Mouse (Mus musculus) retina, postnatal 1 day (tissue): ENCODE data around the gene 2810408A11Rik.
A peak's percentile ranks its signal among the peaks of the same experiment; 100 is the strongest.

Source experiments
- DNase-seq: peaks from one replicate; pipeline ENCODE4 v3.0.0-alpha.2; 2012

2810408A11Rik gene

DNA sequence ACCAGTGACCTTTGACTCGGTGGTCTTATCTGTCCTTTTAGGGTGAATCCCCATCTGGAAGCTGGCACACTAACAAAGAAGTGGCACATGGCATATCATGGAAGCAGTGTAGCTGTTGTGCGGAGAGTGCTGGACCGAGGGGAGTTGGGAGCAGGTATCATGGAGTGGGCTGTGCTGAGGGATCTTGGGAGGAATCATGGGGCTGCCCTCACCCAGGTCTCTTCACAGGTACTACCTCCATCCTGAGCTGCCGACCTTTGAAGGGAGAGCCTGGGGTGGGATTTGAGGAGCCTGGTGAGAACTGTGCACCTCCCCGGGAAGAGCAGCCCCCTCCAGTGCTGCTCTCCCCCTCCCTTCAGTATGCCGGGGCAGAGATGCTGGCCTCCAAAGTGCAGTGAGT, 10.9 kb upstream of the 2810408A11Rik start:
- no peak for DNase-seq

DNA sequence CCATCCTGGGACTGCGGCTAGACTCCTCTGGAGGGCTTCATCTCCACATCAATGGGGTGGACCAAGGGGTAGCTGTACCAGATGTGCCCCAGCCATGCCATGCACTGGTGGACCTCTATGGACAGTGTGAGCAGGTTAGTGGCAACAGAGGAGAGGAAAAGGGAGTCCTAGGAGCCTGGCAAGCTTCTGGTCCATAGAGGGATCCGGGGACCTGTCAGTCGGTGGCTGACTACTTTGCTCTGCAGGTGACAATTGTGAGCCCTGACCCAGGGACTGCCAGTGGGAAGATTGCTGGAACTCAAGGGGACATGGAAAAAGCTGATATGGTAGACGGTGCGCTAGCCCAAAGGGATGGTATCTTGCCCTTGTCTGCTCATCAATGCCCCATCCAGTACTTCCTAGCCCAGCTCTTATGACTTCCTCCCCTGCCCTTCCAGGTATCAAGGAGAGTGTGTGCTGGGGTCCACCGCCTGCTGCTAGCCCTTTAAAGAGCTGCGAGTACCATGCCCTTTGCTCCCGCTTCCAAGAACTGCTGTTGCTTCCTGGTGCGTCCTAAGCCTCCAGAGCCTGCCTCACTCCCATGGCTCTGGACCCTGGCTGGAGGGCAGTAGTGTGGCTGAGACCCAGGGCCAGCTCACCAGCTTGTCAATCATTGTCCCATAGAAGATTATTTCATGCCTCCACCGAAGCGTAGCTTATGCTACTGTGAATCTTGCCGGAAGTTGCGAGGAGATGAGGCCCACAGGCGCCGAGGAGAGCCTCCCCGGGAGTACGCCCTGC, 10.2 kb upstream of the 2810408A11Rik start:
- DNase-seq = no peak

DNA sequence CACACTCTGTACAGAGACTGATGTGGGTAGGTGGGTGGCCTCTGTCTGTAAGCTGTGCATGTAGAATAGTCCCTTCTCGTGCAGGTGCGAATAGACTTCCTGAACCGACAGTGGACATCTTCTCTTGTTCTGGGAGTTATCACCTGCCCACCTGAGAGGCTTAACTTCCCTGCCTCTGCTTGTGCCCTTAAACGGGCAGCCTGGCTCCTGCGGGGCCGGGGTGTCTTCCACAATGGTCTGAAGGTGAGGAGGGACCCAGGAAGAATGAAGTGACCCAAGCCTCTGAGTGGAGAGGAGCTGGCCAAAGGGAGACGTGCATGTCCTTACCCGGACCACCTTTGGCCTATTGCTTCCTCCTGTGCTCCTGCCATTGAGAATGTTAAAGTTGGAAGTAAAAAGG, 9.4 kb upstream of the 2810408A11Rik start:
- no peak for DNase-seq

DNA sequence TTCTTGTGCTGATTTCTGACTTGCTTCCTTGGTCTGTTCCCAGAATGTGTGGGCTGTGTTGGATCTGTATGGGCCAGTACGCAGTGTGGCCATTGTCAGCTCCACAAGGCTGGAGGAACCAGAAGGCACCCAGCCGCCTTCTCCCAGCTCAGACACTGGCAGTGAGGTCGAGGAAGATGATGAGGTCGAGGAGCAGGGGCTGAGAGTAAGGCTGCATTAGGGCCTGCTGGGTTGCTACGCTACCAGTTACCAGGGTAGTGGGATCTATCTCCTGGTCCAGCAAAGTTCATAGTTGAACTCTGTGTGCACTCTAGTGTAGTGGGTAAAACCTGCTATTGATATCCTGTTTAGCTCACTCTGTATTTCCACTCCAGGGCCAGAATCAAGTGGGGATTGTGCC, 8.4 kb upstream of the 2810408A11Rik start:
- no peak for DNase-seq

DNA sequence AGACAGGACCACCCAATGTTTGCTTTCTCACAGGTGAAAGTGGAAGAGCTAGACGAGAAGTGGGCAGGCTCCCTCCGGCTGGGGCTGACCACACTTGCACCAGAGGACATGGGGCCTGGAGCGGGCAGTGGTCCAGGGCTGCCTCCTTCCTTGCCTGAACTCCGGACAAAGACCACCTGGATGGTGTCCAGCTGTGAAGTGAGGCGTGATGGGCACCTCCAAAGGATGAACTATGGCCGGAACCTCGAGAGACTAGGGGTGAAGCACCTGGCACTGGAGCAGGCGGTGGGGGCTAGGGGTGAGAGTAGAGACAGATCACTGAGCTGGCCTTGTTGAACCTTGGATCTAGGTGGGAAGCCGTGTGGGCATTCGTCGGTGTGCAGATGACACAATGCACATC, 7.9 kb upstream of the 2810408A11Rik start:
- DNase-seq = no peak

DNA sequence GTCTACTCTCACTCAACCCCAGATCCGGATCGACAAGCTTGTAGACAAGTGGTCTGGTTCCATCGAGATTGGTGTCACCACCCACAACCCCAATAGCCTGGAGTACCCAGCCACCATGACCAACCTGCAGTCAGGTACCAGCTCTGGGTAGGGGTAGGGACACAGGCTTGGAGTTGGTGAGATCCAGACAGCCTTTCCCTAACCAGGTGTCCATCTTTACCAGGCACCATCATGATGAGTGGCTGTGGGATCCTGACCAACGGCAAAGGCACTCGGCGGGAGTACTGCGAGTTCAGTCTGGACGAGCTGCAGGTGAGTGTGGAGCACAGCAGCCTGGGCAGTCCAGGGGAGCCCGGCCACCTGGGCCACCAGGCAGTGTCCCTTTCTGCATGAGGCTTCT, 3.5 kb upstream of the 2810408A11Rik start:
- DNase-seq = no peak

- no peak for DNase-seq
Measured at GRCm38 (mm10) chr11:69902972-69903371, 2.2 kb upstream of the 2810408A11Rik start.

GRCm38 (mm10) chr11:69901993-69902392, 1.2 kb upstream of the 2810408A11Rik start:
- no peak for DNase-seq

DNA sequence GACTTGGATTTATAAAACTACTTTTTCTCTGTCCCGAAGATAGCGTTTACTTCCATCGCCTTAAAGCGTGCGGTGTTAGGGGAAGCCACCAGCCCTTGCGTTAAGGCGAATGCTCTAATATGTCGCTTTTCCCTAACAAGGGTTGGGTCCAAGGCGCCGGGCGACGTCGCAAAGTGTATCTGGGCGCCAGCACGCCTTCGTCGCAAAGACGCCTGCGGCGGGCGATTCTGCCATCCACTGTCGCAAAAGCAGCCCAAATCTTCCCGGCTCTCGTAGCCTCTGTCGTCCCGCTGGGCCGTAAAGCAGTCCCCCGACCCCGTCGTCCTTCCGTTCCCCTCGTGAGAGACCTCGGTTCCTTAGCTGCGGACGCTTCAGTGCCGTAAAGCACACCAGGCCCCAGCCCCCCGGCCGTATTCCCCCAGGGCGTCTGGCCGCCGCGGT, 639 bp upstream of the 2810408A11Rik start:
- peak; percentile 99 for DNase-seq

- DNase-seq = no peak
Measured at GRCm38 (mm10) chr11:69899870-69900269, 917 bp downstream of the 2810408A11Rik start.

DNA sequence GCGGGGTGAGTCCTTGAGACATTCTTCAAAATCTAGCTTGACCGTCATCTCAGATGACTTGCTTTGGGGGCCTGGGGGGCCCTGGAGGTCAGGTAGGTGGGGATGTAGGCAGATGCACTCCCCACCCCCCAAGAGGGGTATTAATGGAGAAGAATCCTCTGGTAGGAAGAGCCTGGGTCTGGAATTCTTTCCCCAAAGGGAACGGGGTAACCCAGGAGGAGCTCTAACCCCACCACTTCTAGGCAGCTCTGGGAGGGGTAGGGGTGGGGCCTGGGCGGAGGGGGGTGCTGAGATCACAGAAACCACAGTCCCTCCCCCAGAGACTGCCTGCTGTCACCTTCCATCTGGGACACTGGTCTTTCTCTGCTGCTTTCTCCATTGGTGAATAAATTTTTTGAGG, 5.5 kb downstream of the 2810408A11Rik start, which contains the start of gene Acap1:
Gene Acap1 (minus strand): TSS at position 249 of the 400 bp plus-strand sequence.
- no peak for DNase-seq

DNA sequence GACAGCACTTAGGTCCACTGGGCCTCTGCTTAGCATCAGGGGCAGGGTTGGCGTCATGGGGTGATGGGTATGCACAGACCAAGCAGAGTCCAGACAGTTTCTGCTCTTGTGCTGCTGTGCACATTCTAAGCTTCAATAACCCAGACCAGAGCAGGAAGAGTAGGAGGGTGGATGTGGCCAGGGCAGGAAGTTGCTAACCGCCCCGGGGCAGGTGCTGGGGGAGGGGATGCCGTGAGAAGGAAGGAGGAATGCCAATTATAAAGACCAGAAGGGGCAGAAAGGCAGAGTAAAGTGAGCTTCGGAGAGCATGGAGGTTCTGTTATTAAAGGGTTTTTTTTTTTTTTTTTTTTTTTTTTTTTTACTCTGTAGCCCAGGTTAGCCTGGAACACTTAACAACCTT, 6.1 kb downstream of the 2810408A11Rik start:
- no peak for DNase-seq

DNA sequence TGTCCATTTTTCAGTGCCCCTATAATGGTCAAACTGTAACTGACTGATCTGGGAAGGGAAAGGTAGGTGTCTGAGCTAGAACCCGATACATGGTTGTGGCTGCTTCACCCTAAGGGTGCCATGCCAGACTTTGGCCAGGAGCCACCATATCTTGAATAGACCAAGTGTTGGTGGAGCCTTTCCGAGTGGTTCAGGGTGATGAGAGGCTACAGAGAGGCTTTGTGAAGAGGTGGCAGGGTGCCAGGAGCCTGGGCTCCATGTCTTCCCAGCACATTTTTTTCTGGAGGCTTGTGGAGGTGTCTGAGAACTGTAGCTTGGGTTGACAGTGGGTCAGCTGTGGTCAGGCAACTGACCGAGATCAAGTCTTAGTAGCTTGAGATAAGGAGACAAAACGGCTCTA, 9.3 kb downstream of the 2810408A11Rik start:
- peak; percentile 48 for DNase-seq

DNA sequence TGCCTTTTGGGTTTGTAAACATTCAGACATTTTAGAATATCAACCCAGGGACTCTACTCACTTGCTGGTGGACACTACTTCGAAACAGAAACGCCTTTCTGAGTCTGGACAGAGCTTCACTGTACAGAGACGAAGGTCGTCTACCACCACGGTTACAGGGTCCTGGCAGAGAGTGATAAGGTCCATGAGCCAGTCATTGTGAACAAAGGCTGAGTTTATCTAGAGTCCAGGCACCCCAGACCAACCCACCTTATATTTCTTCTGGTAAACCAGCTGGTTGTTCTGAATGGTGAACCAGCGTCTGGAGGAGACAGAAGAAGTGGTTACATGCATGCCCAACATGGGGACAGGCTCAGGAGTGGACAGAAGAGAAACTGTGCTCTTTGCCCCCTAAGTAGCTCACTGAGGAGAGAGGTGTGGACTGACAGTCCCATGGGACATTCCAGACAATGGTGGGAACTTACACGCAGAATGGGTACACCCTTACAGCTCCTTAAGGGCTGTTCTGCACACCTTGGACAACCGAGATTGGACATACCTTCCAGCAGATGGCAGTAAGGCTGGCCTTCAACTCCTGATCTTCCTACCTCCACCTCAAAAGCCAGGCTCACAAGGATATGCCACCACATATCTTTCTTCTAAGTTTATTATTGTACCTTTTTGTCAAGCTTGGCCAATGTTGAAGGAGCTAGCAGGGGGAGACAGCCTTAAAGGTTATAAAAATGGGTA, 13.7 kb downstream of the 2810408A11Rik start:
- no peak for DNase-seq

DNA sequence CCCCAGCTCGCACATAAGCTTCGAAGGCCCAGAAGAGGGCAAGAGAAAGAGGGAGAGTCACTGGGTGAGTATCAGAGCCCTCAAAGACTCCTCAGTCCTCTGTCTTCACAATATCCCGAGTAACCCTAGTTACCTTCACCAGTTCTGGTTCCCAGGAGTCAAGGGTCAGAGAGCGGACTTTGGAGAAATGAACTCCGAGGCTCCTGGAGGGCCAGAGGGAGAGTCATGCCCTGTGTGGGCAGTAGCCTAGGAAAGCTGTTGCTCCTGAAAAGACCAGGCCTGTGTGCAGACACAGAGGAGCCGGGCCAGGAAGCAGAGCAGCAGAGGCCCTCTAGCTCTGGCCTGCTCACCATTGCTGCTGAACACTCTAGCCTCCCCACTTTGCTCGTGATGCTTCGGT, 16.1 kb downstream of the 2810408A11Rik start:
- DNase-seq = no peak

DNA sequence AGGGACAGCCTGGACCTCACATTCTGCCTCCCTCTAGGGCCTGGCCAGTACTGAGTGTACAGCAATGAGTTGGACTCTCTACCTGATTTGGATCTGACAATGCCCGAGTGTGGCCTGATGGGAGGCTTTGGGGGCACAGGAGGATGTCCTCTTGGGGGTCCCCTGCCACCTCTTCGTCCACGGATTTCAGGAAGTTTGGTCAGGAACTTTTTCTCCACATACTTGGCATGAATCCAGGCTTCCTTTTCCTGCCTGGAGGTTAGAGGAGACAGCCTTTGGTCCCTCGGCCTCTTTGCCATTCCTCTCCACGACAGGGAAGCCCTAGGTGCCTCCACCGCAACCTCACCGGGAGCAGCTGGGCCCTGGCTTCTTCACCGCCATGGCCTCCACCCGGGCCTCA, 16.5 kb downstream of the 2810408A11Rik start:
- DNase-seq = no peak

GRCm38 (mm10) chr11:69883527-69884151, 17.1 kb downstream of the 2810408A11Rik start:
- no peak for DNase-seq

- peak; percentile 47 for DNase-seq
Measured at GRCm38 (mm10) chr11:69883066-69883465, 17.7 kb downstream of the 2810408A11Rik start.

- no peak for DNase-seq
Measured at GRCm38 (mm10) chr11:69881787-69882670, 18.8 kb downstream of the 2810408A11Rik start.

DNA sequence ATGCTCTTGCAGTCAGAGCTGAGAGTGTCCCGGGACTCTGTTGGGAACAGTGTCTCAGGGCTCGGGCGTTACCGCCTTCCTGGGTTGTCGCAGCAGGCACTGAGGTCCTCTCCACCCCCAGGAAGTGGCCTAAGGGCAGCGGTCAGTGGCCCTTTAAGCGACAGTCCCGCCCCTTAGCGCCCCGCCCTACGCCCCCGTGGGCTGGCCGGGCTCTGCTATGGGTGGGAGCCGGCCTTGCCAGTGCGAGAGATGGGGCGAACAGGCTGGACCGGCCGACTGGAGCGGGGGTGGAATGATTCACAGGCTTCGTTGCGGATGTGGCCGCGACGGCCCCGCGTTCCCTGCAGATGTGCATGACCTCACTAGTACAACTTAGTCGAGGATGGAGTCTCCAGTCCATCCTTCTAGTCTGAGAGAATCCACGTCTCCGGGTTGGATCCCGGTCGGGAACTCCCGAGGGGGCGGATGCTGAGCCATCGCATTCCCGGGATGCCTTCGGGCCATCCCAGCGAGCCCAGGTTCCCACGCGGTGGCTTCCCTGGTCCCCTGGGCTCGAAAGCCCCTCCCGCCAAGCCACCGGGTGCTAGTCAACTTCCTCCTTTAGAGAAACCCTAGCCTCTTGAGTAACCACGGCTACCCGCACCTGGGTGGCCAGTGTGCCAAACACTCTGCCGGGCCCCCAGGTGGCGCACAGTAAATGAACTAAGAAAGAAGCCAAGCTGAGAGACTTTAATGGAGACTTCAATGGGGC, 19.8 kb downstream of the 2810408A11Rik start, which contains the start of gene Kctd11:
Gene Kctd11 (minus strand): TSS at position 554 of the 751 bp plus-strand sequence.
- DNase-seq = peak; percentile 88

GRCm38 (mm10) chr11:69880506-69880852, 20.3 kb downstream of the 2810408A11Rik start:
- DNase-seq = peak; percentile 73

- DNase-seq = no peak
Measured at GRCm38 (mm10) chr11:69879711-69880110, 21.1 kb downstream of the 2810408A11Rik start.
